ENCODE assay signal across 8 mouse cellular contexts in genomic region chr7:16119569-16120261, GRCm38 (mm10). TPM values are rescaled to one million over a fixed set of nuclear protein-coding genes. Genes with fewer than 3 reads are reported as not detected.
DNase-seq lines count a peak whose midpoint lies in the region; ATAC-seq and TF ChIP-seq lines count a peak whose summit lies in the region.

TSS of gene Kptn (plus strand) at chr7:16119895.

- DNase-seq in ES-E14 (ENCODE audit: low read depth, low spot score), result peak; percentile 86
- peak; percentile 93 for DNase-seq in cerebellum, adult 11-12 months
- DNase-seq in heart, postnatal 25 days (ENCODE audit: low spot score), result peak; percentile 80
- peak; percentile 89 to 94 for DNase-seq in layer of hippocampus, adult 18-20 months (ENCODE audit: low spot score in 2 of 2)
- DNase-seq in lung, adult 2 months, result peak; percentile 94
- peak; percentile 66 to 77 for DNase-seq in thymus, adult 18-20 months

- H3K4me2 ChIP-seq in forebrain, embryonic 15.5 days (replicated peaks), result peak within 1 kb of the TSS; percentile 64

- H3K36me3 ChIP-seq in ES-E14 (ENCODE audit: control insufficient read depth, insufficient read depth, low read length, poor library complexity, severe bottlenecking), result peaks cover 23% of the 10 kb centered on the region
- H3K36me3 ChIP-seq in forebrain, embryonic 15.5 days, result peaks cover 27% of the 10 kb centered on the region

- peak; percentile 43; the same call in 1 of the 2 replicates for TF ChIP-seq POLR2A in lung, adult 2 months (IDR thresholded peaks at IDR 0.05; ENCODE audit: borderline replicate concordance, extremely low read depth, low read depth, low read length)

- H3K27ac ChIP-seq in ES-E14 (ENCODE audit: insufficient read depth, low read depth, low read length, poor library complexity, severe bottlenecking), result no peak within 1 kb of the TSS
- H3K27ac ChIP-seq in forebrain, embryonic 15.5 days (replicated peaks), result peak within 1 kb of the TSS; percentile 94

- under 1% methylated on average over 33 of the region's 33 CpGs for WGBS in forebrain, embryonic 15.5 days
- WGBS in lung, adult 2 months, result under 1% methylated on average over 33 of the region's 33 CpGs

- H3K4me1 ChIP-seq in ES-E14 (ENCODE audit: control insufficient read depth in 2 of 2, insufficient read depth in 2 of 2, low read length in 2 of 2, poor library complexity in 1 of 2), result no peaks in the 10 kb centered on the region
- peaks cover 15% of the 10 kb centered on the region for H3K4me1 ChIP-seq in forebrain, embryonic 15.5 days
- H3K4me1 ChIP-seq in lung, adult 2 months (ENCODE audit: control insufficient read depth, insufficient read depth, low read length), result peaks cover 8% of the 10 kb centered on the region

- H3K4me3 ChIP-seq in ES-E14 (ENCODE audit: insufficient read depth in 1 of 2, low read depth in 1 of 2, low read length in 2 of 2, poor library complexity in 1 of 2, severe bottlenecking in 1 of 2), result peak within 1 kb of the TSS; percentile 93 to 94
- peak within 1 kb of the TSS; percentile 87 for H3K4me3 ChIP-seq in forebrain, embryonic 15.5 days
- peak within 1 kb of the TSS; percentile 98 for H3K4me3 ChIP-seq in lung, adult 2 months (replicated peaks; ENCODE audit: extremely low read depth, low read depth, low read length)

- intact Hi-C loops in heart, postnatal 25 days (cut with DNase I), result loop anchor here (2.0 kb wide), 1 partner anchor 19 kb away; no protein-coding TSS in a partner anchor

- H3K27me3 ChIP-seq in forebrain, embryonic 15.5 days, result no peaks in the 10 kb centered on the region

- TF ChIP-seq CTCF in lung, adult 2 months (IDR thresholded peaks at IDR 0.05; ENCODE audit: insufficient read depth, low read length), result peak; percentile 70

- peak; percentile 87 for ATAC-seq in forebrain, embryonic 15.5 days (replicated peaks)
- peak; percentile 73 for ATAC-seq in neutrophil, adult 5-6 weeks (ENCODE audit: extremely low read depth, insufficient number of reproducible peaks, low FRiP score, poor library complexity, severe bottlenecking)

- H3K9ac ChIP-seq in ES-E14 (ENCODE audit: insufficient read depth, low read depth, low read length, poor library complexity, severe bottlenecking), result peak within 1 kb of the TSS; percentile 95
- H3K9ac ChIP-seq in forebrain, embryonic 15.5 days (replicated peaks), result peak within 1 kb of the TSS; percentile 87

- in situ Hi-C loops in ES-E14 (cut with MboI; ENCODE audit: low sequenced_read_pairs in 2 of 2, unreplicated experiment in 2 of 2), result no loop called here

- no peaks in the 10 kb centered on the region for H3K9me3 ChIP-seq in ES-E14 (ENCODE audit: control insufficient read depth, insufficient read depth, low read depth, low read length)
- no peaks in the 10 kb centered on the region for H3K9me3 ChIP-seq in forebrain, embryonic 15.5 days

TF ChIP-seq in ES-E14, 5 proteins besides CTCF, POLR2A, EP300 and RAD21:
- 0 out of 2 replicates have a peak, but pooled peaks have one; percentile 4 for TF ChIP-seq ZC3H11A (IDR thresholded peaks at IDR 0.05; ENCODE audit: borderline replicate concordance, low read depth, low read length)
- peak; percentile 91 for TF ChIP-seq HCFC1 (IDR thresholded peaks at IDR 0.05; ENCODE audit: borderline replicate concordance, insufficient read depth, low read length)
- no peak for TF ChIP-seq ZNF384 (IDR thresholded peaks at IDR 0.05; ENCODE audit: low read depth, low read length)
- no peak for TF ChIP-seq MAFK (IDR thresholded peaks at IDR 0.05; ENCODE audit: insufficient read depth, low read depth, low read length)
- 0 out of 2 replicates have a peak, but pooled peaks have one; percentile 27 for TF ChIP-seq CHD2 (IDR thresholded peaks at IDR 0.05; ENCODE audit: low read depth, low read length)

RNA-seq across cellular contexts. Expression of gene Kptn, which starts in this region (rescaled TPM):
- total RNA-seq in ES-E14 (2012; rRNA removed), result 15.4 and 20.0 TPM in 2 replicates
- 43.0 and 43.7 TPM in 2 replicates for polyA plus RNA-seq in forebrain, embryonic 15.5 days (2015; fragmentation: Nextera tagmentation; extraction: Ambion mirVana)
- 10 to 100 TPM; 22.9 to 24.3 TPM for total RNA-seq in heart, postnatal 25 days (2021)
- 10 to 100 TPM; 34.2 to 34.3 TPM for total RNA-seq in layer of hippocampus, adult 18-20 months (2021)
- 25.5 and 28.3 TPM in 2 replicates for polyA plus RNA-seq in lung, adult 2 months (2012; rRNA removed)
- total RNA-seq in neutrophil, adult 5-6 weeks (2017), result 12.8 and 16.9 TPM in 2 replicates
